Mouse (Mus musculus) embryo, embryonic 10 days (tissue): ENCODE measurements around the gene Gpm6a.
"Not testable (repeated sequence)": the region's sequence is repeated elsewhere in the genome, so short reads cannot be mapped to it uniquely, and the experiment has no call there.

ENCODE experiments used
- DNase-seq: peaks from one replicate; pipeline ENCODE4 v3.0.0-alpha.2; 2015; ENCODE audit warnings: low spot score

Gpm6a gene

GRCm38 (mm10) chr8:55012228-55012627, 57.6 kb downstream of the Gpm6a start:
- DNase-seq, result no peak

GRCm38 (mm10) chr8:55017071-55017470, 62.4 kb downstream of the Gpm6a start:
- DNase-seq, result no peak

- no peak for DNase-seq
Observed at GRCm38 (mm10) chr8:55025851-55026660, 71.4 kb downstream of the Gpm6a start.

- no peak for DNase-seq
Observed at GRCm38 (mm10) chr8:55026661-55027000, 72.0 kb downstream of the Gpm6a start.

- no peak for DNase-seq
Observed at GRCm38 (mm10) chr8:55028371-55028770, 73.7 kb downstream of the Gpm6a start.

- no peak for DNase-seq
Observed at GRCm38 (mm10) chr8:55031099-55031498, 76.5 kb downstream of the Gpm6a start.

- DNase-seq, result peak; percentile 82
Observed at GRCm38 (mm10) chr8:55034309-55034708, 79.7 kb downstream of the Gpm6a start.

GRCm38 (mm10) chr8:55035416-55035815, 80.8 kb downstream of the Gpm6a start:
- no peak for DNase-seq

GRCm38 (mm10) chr8:55042955-55043354, 88.3 kb downstream of the Gpm6a start:
- no peak for DNase-seq

- no peak for DNase-seq
Observed at GRCm38 (mm10) chr8:55048396-55048795, 93.8 kb downstream of the Gpm6a start.

GRCm38 (mm10) chr8:55049979-55050378, 95.3 kb downstream of the Gpm6a start:
- DNase-seq, result no peak

GRCm38 (mm10) chr8:55068811-55069210, 114.2 kb downstream of the Gpm6a start:
- DNase-seq, result not testable (repeated sequence)

GRCm38 (mm10) chr8:55073481-55073880, 118.8 kb downstream of the Gpm6a start:
- no peak for DNase-seq

- DNase-seq, result no peak
Observed at GRCm38 (mm10) chr8:55102195-55102594, 147.6 kb downstream of the Gpm6a start.

- no peak for DNase-seq
Observed at GRCm38 (mm10) chr8:55103065-55103464, 148.4 kb downstream of the Gpm6a start.

GRCm38 (mm10) chr8:55103891-55104481, 149.3 kb downstream of the Gpm6a start:
- peak; percentile 5 for DNase-seq
